Mouse (Mus musculus) retina, postnatal 1 day (tissue): ENCODE measurements at regions not wholly inside any gene's neighbourhood (a gene's known extent, or its start where the extent isn't known, plus 50 kb on each side); places are given as distances from the start of the nearest gene placed in this dataset.

ENCODE experiments used
- DNase-seq: peaks from one replicate; pipeline ENCODE4 v3.0.0-alpha.2; 2012

DNA sequence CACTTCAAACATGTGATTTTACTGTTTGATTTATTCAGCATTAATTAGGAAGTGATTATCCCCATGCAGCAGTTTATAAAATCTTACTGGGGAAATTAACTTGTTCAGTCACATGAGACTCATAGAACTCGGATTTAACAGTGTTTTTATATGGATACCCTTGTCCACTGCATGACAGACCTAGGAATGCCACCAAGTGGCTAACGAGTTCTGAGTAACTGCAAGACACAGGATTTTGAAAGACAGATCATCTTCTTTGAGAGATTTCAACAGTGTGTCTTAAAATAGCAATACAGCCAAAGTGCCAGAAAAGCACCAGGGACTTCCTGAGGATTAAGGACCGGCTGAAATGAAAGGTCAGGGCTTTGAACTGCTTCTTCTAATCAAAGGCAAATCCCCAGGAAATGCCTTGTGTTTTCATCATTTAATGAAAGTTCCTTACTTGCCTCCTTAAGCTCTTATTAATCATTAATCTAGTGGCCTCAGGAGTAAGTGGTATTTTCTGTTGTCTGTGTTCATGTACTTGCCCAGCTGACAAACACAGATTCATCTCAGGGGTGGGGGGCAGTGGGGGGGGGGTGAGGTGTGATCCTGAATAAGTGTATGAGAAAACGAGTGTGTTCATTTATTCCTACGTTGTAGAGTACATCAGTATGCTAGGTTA, 193.4 kb downstream of the Gm13691 start:
- peak; percentile 15 for DNase-seq

DNA sequence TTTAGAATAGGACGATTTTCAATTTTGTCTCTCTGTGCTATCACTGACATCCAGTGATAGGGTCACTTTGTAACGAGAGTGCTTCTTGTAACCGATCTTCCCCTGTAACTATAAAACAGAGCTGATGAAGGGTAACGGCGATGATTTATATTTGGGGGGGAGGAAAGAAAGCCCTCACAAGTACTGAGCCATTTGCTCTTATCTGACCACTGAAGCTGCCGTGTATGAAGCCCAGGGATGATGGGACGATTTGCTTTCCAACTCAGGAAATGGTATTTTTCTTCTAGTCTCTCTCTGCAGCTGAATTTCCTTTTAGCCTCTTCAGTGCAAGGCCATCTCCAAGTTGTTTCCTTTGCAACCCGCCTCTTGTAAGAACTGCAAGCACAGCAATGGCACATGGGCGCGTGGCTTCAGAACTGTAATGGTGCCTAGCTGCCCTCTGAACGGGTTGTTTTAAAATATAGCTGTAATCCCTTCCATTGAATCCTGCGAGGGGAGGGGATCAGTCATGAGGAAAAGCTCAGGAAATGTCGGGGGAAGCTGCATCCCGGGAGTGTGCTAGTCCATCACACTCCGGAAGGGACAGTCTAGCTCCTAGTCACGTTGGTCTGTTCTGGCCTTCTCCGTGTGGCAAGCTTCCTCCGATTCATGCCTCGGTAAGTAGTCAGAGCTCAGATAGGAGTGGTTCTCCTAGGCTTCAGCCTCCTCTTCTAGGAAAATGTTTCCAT, 194.1 kb downstream of the Gm13691 start:
- DNase-seq = no peak

DNA sequence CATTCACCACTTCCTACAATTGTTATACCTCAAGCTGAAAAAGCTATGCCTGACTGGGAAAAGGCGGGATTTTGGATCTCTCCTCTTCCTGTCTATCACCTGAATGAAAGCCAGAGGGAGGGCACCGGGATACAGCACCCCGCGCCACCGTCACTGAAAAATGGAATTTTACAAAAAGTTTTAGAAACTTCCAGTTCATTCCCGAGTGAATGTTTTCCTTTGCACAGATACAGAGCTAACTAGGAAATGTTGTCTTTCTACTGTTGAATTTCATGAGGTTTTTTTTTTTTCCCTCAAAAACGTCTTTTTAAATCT, 194.6 kb downstream of the Gm13691 start:
- no peak for DNase-seq

DNA sequence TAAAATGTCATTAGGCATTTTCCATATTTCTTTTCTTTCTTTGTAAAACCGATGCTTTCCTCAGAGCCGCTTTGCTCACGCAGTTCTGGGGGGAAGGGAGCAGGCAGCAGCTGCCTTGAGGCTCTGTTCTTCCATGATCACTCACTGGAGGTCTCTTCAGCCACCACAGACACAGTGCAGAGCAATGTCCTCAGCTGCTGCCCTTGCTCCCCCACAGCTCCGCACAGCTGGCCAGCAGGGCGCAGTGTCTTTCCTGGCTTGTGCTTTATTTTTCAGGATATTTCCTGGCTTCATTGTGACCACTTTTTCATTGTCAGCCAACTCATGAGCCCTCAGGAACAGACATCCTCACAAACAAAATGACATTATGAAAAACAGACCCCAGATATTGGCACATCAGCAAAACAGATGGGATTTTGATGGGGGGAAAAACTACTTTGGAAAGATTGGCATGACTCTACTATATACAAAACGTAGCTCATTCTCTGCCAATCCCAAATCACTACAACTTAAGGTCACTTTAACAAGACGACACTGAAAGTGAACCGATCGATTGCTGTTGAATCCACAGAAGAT, 195.9 kb downstream of the Gm13691 start:
- peak; percentile 28 for DNase-seq

DNA sequence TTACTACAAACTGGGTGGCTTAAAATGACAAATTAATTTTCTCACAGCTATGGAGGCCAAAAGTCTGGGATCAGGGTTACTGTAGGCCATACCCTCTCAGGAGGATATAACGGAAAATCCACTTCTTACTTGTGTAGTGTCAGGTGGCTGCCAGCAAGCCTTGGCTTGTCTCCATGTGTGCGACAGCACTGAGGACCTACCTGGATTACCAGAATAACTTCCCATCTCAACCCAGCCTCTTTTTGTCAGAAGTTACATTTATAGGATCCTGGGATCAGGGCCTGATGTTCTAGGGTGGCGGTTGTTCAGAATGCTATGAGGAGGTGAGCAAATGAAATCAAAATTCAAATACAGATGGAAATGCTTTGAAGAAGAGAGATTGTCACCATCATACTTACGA, 197.1 kb downstream of the Gm13691 start:
- DNase-seq = no peak

DNA sequence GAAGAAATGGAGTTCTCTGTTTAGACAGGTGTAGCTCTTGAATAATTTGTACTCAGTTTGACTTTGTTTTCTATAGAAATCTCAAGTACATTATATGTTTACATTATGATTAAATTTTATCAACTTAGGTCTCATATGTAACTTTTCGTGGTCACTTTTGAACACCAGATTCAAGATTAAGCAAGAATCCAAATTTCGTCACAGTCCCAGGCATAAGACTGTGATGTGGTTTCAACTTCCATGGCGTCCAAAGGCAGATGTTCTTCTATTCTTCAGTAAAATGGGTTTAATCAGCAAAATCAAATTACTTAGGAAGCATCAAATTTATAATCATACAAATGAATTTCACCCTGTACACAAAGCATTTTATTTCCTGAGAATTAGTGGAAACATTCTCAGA, 198.9 kb downstream of the Gm13691 start:
- DNase-seq = no peak

DNA sequence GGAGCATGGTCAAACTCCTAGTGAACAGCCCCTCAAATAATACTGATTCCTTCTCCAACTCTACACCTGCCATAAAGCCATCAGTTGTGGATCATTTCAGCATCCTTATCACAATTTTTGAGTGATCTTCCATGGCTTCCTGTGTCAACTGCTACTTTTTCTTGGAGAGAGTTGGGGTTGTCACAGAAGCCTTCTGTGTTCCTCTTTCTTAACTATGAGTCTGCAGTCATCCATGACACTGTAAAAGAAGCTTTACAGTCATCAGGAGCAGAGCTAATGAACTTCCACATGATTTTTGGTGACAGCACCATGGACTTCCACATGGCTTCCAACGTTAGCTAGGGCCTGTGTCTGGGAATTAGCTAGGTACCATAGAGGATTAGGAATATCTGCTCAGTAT, 208.1 kb downstream of the Calcrl start:
- no peak for DNase-seq

DNA sequence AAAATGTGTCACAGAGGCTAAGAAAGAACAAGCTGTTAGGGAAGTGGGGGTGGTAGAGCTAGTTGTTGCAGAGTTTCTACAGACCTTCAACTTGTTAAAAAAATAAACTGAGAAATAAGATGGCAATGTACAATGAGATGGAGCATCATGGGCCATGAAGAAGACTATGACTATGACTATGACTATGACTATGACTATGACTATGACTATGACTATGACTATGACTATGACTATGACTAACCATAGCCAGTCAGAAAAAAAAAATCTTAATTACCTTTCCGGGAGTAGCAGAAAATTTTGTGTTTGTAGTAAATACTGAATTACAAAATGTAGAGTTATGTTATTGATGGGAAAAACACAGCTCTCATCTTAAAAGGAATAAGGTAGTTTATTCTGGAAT, 203.2 kb downstream of the Calcrl start:
- no peak for DNase-seq

DNA sequence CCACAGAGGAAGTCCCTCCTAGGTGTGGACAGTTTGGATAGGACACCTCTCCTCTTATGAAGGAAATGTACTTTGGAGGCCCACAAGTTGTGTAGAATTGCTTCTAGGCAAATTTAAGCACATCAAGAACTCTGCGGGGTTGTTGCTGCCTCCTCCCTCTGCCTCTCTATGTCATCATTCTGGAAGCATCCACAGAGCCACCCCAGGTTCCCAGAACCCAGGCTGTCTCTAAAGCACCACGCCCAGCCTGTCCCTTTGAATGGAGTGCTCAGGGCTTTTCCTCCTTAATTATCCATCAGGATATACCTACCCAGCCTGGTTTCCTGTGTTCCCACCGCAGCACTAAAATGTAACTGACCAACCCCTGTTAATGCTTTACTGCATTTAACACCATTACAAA, 195.4 kb downstream of the Calcrl start:
- no peak for DNase-seq

DNA sequence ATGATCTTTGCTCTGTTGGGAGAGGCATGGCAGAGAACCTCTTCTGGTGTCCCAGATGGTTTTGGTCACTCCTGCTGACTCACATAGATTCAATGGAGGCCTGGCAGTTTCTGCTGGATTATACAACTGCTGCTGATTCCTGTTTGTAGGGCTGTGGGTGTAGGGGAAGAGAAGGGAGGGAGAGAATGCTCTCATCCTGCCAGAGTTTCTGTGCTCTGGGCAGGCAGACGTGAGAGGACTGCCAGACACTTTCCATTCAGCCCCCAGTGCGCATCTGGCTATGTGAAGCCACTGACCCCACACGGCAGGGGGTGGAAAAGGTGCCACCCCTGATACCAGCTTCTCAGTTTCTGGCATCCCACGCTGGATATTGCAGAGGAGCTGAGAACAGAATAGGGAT, 189.6 kb downstream of the Calcrl start:
- DNase-seq = no peak

DNA sequence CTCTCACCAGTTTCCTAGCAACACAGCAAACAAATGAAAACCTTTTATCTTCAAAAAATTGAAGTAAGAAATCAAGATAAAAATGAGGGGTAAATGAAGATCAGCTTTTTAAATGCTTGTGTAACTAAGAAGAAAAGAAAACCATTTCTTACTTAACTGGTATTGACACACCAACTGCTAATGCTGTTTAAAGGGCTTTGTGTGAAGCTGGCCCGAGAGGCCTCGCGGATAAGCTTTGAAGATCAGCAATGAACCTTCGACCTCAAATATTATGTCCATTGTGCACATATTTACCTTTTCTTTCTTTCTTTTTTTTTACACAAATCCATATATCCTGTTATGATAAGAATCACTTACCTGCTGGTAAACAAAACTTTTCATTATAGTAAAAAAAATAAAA, 184.0 kb downstream of the Calcrl start:
- no peak for DNase-seq

DNA sequence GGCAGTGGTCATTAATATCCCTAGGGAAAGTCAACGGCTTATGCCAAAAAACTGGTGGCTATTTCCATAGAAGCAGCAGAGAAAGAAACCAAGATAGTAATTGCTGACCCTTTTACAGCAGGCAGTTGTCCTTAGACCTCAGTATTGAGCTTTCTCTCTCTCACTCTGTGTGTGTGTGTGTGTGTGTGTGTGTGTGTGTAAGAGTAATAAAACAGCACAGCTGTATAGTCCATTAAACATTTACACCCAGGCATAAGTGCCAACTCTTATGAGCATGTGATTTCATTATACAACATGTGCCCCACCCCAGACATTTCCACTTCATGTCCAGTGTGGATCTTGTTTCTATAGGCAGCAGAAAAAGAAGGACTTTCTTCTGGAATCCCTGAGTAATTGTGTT, 183.2 kb downstream of the Calcrl start:
- peak; percentile 5 for DNase-seq

DNA sequence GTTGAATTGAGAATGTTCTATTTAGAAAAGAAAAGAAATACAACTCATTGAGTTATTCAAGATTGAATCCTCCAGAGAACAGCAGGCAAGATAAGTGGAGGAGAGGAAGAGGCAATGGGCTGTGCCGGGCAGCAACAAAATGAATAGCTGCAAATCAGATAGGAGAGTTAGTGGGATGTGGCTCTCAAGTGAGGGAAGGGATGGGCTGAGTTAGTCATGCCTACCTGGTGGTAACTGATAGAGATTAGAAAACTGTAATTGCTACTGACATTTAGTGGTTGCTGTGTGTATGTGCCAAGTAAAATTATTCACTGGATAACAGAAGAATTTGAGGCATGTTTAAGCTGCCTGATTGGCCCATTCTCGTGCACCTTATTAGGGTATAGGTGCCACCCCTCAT, 179.3 kb downstream of the Calcrl start:
- DNase-seq = no peak

DNA sequence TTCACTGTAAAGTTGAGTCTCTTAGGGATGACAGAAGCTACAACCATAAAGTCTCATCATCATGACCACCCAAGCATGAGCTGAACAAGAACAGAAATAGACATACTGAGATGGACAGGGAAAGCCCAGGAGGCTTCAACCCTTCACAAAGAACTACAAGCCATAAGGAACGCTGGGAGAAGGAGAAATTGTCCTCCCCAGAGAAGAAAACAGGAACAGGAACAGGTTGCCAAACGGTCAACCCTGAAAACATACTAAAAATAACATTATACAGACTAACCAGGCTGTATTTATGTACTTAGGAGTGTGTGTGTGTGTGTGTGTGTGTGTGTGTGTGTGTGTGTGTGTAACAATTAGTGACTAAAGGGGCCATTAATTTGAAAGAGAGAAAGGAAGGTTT, 178.6 kb downstream of the Calcrl start:
- DNase-seq = no peak

DNA sequence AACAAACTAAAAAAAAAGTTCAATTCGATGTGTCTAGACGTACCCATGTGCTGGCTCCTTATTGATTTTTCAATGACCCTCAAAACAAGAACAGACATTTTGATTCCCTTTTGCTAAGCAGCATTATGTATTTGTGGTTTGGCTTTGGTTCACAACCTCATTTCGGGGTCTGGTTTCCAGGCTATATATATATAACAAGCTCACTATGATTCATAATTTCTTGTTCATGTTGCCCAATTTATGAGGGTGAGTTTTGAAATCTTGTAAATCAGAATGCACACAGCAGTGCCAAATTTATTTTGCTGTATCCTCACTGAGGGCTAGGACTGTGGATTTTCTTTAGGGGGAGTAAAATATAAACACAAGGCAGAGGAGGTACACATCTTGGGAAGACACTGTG, 177.0 kb downstream of the Calcrl start:
- no peak for DNase-seq

DNA sequence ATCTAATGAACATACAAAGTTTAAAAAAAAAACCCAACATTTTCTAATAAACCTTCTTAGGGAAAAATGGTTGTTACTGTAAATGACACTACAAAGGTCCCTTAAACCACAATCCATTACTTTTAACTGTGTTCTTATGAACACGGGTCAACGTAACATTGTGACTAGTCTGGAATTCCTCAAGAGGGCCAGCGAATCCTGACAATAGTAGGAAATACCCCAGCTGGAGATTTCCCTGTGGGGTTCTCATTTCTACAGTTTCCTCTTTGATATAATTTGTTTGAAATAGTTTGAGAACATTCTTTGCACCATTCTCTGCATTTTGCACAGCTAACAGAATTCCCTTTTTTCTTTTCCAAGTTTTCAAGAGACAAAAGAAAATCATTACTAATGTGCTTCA, 175.3 kb downstream of the Calcrl start:
- no peak for DNase-seq

DNA sequence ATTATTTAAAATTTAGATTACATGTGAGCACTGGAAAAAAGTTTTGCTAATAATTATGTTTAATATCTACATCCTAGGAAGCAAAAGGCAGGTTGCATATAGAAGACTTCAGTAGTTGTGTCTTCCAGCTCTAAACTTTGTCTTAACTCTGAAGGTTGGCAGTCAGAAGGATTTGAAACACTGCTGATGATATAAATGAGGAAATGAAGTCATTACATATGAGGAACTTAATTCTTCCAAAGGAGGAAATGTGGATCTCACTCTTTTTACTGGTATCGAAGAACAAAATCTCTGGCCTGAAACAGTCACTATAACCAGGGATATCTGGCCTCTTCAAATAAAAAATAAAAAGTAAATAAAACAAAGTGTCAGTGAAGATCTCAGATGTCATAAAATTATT, 173.1 kb downstream of the Calcrl start:
- no peak for DNase-seq

DNA sequence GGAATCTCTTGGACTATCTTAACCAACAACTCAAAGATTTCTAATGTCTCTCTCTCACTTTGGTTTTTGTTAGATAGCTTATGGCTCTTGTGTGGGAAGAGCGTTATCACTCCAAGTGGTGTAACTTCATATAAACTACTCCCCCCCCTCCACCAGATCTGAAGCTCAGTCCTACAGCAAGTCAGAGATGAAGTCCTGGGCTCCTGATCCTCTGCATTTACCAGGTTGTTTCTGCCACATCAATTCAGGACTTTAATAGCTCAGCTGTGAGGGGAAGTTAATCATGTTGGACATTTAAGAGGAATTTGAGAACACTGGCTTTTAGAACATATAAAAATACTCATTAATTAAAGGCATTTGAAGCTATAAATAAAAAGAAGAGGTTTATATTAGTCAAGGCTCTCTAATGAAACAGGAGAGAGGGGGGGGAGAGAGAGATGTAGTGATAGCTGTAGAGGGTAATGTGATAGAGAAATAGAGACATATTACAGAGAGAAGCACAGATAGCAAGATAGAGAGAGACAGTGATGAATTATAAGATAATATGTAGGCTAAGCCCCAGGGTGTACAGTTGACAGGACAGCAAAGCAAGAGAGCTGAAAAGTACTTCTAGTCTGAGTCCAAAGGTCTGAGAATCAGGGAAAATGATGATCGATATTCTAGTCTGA, 166.7 kb downstream of the Calcrl start:
- no peak for DNase-seq

DNA sequence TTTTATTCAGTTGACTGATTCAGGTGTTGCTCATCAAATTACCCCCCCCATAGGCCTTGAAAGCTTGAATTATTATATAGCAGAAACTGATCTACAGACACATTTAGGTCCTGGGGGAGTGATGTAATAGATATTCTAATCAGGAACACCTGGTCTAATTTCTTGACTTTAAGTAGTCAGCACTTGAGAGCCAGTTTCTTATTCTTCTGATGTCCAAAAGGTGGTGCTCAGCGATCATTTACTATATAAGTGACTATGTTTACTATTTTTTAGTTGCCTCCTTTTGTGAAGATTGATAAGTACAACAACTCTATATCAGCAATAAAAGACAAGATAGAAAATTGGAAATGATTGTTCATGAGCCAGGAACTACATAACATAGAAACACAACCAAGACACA, 166.0 kb downstream of the Calcrl start:
- DNase-seq = no peak

DNA sequence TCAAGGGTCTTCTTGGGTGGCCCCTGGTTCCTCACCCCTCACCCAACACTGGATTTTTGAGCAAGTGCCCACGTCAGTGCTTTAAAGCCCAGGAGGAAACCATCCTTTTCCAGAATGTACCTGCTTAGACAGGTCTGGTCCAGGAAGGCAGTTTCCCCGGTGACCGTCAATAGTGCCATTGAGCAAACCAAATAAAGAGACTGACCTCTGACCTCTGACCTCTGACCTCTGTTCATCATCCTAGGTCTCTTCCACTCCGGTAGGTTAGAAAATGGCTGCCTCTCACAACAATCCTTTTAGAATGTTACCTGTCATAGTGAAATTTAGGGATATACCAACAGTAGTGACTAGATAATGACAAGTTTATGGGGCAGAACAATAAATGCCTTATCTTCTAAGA, 164.5 kb downstream of the Calcrl start:
- DNase-seq = no peak

DNA sequence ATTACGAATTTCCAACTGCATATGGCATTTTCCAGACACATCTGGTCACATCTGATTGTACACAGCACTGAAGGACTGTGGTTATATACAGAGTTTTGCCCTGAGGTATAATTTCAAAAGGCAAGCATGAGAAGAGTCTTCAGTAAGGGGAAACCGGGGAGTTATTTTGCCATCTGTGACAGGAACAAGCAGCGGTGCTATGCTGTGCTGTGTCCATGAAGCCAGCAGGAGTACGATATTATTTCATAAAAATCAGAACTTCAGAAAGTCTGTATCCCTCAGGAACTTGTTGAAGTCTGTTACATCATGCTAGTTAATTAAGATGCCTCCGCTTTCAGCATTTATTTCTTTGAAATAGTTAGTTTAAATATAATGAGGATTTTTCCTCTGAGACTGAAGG, 163.7 kb downstream of the Calcrl start:
- no peak for DNase-seq

DNA sequence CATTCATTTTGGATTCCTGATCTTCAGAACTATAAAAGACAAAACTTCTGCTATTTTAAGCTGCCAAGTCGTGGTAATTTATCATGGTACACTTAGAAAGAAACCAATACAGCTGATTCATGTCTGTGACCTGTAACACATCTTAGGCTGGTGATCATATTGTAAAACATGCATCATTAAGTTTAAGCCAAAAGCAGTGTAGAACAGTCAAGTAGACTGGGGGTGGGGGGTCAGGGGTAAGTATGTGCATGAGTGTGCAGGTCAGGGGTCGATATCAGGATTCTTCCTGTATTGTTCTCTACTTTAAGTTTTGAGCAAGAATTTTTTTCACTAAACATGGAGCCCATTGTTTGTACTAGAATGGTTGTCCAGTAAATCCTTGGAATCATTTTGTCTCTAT, 160.7 kb downstream of the Calcrl start:
- no peak for DNase-seq

DNA sequence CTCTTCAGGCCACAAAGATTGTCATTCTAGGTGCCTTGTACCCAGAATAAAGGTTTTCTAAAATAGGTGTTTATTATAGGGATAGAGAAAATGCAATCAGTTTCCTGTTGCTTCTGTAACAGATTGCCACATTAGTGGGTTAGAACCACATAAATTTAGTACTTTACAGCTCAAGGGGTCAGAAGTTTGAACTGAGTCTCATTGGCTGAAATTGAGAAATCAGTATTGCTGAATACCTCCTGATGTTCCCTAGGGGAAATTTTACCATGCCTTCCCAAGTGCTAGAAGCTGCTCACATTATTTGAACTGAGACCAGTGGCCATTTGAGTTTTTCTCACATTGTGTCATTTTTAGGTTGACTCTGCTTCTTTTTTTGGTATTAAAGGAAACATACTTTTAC, 160.2 kb downstream of the Calcrl start:
- DNase-seq = no peak

DNA sequence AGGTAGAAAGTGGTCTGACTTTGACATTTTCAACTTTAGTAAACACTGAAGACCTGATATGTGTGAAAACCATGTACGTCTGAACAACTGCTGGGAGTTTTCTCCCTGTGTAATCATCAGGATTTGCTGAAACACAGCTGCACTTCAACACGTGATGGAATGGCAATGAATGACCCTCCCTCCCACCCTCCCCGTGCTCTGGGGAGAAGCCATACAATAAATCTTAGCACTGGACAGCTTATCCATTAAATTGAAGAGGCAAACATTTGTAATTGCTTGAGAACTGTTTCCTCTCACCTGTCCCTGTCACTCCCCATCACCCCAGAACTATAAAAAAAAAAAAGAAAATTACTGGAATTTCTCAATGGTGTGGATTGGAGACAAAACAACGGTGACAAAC, 159.1 kb downstream of the Calcrl start:
- DNase-seq = no peak
